Mouse (Mus musculus): ENCODE measurements around the gene Ripor3.
"Not testable (repeated sequence)": the region's sequence is repeated elsewhere in the genome, so short reads cannot be mapped to it uniquely, and the experiment has no call there.

Ripor3 gene

GRCm38 (mm10) chr2:168009936-168010668, at the start of gene Ripor3:
TSS of gene Ripor3 (minus strand) at chr2:168010618.
- DNase-seq (ENCODE audit: low spot score), result peak; percentile 42

GRCm38 (mm10) chr2:168059200-168059790, 48.9 kb upstream of the Ripor3 start:
- DNase-seq (ENCODE audit: low spot score), result no peak

- no peak for DNase-seq (ENCODE audit: low spot score)
These were observed 48.2 kb upstream of the Ripor3 start for GRCm38 (mm10) chr2:168058488-168059199.

- DNase-seq (ENCODE audit: low spot score), result not testable (repeated sequence)
These were observed 47.5 kb upstream of the Ripor3 start for GRCm38 (mm10) chr2:168057876-168058275.

GRCm38 (mm10) chr2:168056666-168056933, 46.2 kb upstream of the Ripor3 start:
- DNase-seq (ENCODE audit: low spot score), result no peak

- DNase-seq (ENCODE audit: low spot score), result no peak
These were observed 45.7 kb upstream of the Ripor3 start for GRCm38 (mm10) chr2:168055910-168056665.

GRCm38 (mm10) chr2:168054142-168054541, 43.7 kb upstream of the Ripor3 start:
- DNase-seq (ENCODE audit: low spot score), result no peak

- DNase-seq (ENCODE audit: low spot score), result no peak
These were observed 42.3 kb upstream of the Ripor3 start for GRCm38 (mm10) chr2:168052689-168053088.

- DNase-seq (ENCODE audit: low spot score), result no peak
These were observed 41.7 kb upstream of the Ripor3 start for GRCm38 (mm10) chr2:168052156-168052555.

- no peak for DNase-seq (ENCODE audit: low spot score)
These were observed 39.9 kb upstream of the Ripor3 start for GRCm38 (mm10) chr2:168050000-168050942.

- DNase-seq (ENCODE audit: low spot score), result no peak
These were observed 38.7 kb upstream of the Ripor3 start for GRCm38 (mm10) chr2:168049002-168049635.

GRCm38 (mm10) chr2:168046467-168046866, 36.0 kb upstream of the Ripor3 start:
- no peak for DNase-seq (ENCODE audit: low spot score)

GRCm38 (mm10) chr2:168045771-168046170, 35.4 kb upstream of the Ripor3 start:
- no peak for DNase-seq (ENCODE audit: low spot score)

- no peak for DNase-seq (ENCODE audit: low spot score)
These were observed 34.9 kb upstream of the Ripor3 start for GRCm38 (mm10) chr2:168045357-168045756.

GRCm38 (mm10) chr2:168044681-168045287, 34.4 kb upstream of the Ripor3 start:
- DNase-seq (ENCODE audit: low spot score), result no peak

GRCm38 (mm10) chr2:168042019-168042418, 31.6 kb upstream of the Ripor3 start:
- no peak for DNase-seq (ENCODE audit: low spot score)

- no peak for DNase-seq (ENCODE audit: low spot score)
These were observed 30.3 kb upstream of the Ripor3 start for GRCm38 (mm10) chr2:168040751-168041150.

GRCm38 (mm10) chr2:168037063-168037462, 26.6 kb upstream of the Ripor3 start:
- no peak for DNase-seq (ENCODE audit: low spot score)

GRCm38 (mm10) chr2:168035907-168036306, 25.5 kb upstream of the Ripor3 start:
- no peak for DNase-seq (ENCODE audit: low spot score)

- no peak for DNase-seq (ENCODE audit: low spot score)
These were observed 23.5 kb upstream of the Ripor3 start for GRCm38 (mm10) chr2:168033905-168034304.

GRCm38 (mm10) chr2:168031842-168032241, 21.4 kb upstream of the Ripor3 start:
- no peak for DNase-seq (ENCODE audit: low spot score)
